Mouse (Mus musculus) thymus, postnatal 25 days (tissue): Measurements from ENCODE around the gene Pign.

Experiments used
- DNase-seq: peaks from one replicate; pipeline ENCODE4 v3.0.0; 2022

The Pign gene

DNA sequence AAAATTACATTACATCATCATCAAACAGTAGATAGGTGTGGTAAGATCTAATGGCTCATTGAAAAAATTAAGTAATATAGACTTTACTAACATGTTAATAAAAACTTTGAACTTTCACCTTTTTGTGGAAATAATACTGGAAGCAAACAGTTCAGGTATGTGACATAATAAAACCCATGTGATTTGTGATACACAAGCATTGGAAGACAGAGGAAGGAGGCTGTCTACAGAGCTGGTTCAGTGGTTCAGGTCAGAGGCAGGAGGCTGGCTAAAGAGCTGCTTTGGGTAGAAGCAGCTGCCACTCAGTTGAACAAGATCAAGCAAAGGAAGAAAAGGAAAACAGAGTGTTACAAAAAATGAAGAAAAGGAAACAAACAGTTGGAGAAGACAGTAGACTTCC is 107.4 kb downstream of the Pign start:
- DNase-seq, result no peak

DNA sequence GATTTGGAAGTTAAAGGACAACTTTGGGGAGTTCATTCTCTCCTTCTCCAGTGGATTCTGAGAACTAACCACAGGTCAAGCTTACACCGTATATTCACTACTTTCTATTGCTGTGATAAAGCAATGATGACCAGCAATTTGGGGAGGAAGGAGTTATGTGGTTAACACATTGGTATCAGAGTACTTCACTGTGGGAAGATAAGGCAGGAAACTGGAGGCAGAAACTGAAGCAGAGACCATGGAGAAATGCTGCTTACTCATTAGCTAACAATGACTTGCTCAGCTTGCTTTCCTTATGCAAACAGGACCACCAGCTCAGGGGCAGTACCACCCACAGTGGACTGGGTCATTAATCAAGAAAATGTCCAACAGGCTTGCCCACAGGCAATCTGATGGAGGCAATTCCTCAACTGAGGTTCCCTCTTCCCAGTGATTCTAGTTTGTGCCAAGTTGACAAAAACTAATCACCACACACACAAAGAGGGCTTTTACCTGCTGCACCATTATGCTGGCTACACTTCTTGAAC is 108.2 kb downstream of the Pign start:
- DNase-seq, result no peak

DNA sequence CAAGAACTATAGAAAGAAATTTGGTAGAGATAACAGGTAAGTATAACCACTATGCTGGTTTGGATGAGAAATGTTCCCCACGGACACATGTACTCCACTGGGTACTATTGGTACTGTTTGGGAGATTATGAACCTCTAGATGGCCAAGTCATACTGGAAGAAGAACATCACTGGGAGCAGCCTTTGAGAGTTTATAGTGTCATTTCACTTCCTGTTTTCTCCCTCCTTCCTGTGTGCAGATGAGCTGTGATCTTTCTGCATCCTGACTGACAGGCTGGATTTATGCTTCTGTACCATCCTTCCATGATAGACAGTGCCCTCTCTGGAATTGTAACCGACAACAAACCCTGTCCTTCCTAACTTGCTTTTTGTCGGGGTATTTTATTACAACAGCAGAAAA is 110.3 kb downstream of the Pign start:
- no peak for DNase-seq

DNA sequence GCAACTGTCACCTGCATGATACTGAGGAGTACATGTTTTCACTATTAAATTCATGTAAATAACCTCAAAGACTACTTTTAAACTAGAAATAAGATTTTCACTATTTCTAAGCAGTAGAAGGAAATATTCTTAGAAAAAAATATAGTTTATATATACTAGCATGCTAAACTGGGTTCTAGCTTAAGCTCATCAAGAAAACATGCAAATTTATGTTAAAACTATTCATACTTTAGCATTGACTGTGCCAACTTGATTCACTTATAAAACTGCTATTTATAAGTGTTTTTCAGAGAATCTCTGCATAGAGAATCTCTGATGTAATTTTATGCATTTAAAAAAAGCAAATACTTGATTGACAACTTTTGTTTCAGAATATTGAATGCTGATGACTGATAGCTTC is 113.3 kb downstream of the Pign start:
- no peak for DNase-seq

DNA sequence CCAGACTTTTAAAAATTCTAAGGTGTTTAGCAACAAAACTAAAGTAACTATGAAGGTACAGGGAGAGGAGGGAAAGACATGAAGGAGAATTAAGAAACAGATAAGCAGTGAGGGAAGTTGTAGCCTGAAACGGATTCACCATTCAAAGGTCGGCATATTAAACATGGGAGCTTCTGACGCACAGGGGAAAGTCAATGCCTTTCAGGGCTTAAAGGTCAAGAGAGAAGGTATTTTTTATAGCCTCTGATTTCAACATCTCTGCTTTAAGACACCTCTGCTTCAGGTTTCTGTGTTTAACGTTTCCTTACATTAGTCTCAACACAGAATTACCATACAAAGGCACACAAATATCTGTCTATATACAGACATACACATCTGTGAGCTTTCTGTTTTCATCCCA is 113.8 kb downstream of the Pign start:
- no peak for DNase-seq

DNA sequence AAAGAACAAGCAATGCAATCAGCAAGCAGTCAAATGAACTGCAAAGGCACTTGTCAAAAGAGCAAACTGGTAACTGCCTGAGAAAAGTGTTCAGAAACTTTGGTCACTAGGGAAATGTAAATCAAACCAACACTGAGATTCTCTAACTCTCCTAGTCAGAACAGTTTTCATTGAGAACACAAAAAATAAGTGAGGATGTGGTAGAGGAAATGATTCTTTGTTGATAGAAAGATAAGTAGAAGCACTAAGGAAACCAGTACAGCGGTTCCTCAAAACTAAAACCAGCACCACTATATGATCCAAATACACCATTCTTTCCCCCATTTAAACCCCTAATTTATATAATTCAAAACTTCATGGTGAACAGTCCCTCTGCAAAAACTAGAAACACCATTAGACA is 120.4 kb downstream of the Pign start:
- no peak for DNase-seq

DNA sequence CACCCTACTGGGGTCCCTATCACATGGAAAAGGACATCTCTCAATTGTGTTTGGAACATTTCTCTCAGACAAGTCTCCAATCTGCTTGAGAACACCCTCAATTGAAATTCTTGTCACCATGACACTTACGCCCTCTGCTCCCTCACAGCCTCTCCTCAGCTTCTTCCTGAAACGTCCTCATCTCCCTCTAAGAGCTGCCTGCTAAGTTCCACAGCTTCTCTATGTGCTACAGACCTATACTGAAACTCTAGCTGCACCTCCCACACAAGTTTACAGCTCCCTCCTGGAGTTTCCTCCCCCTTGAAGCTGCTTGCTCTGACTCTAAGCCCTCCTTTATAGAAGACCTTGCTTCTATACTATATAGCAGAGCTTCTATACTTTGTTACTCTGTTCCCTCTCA is 139.7 kb downstream of the Pign start:
- DNase-seq, result no peak

DNA sequence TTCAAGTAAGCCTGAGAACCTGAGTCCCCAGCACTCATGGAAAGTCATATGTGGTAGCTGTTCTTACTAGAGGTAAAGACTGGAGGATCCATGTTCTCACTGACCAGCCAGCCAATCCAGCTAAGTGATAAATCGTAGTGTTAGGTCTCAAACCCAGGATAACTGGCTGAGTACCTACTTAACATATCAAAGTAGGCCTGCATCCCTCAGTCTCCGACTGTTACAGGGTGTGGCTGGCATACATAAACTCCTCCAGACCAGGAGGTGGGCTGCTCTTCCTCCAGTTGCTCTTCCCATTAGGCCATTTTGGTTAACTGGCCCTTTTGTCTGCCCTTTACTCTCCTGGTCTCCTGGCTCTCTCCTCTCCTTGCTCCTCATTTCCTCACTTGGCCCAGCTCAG is 141.2 kb downstream of the Pign start:
- no peak for DNase-seq

DNA sequence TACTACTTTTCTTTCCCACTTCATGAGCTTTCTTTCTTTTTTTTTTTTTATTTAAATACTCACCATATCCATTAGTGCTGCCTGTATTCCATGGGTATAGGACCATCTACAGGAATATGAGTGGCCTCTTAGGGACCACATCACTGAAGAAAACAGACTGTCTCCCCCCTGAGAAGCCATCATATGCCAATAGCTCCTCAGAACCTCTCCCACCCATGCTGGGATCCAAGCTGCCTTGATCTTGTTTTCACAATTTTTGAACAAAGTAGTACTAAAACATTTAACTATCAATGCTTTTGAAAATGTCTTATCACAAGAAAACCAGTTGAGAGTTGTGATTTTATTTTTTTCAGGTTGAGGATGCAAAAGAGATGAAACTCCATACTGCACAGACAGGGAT is 145.4 kb downstream of the Pign start:
- DNase-seq, result no peak

DNA sequence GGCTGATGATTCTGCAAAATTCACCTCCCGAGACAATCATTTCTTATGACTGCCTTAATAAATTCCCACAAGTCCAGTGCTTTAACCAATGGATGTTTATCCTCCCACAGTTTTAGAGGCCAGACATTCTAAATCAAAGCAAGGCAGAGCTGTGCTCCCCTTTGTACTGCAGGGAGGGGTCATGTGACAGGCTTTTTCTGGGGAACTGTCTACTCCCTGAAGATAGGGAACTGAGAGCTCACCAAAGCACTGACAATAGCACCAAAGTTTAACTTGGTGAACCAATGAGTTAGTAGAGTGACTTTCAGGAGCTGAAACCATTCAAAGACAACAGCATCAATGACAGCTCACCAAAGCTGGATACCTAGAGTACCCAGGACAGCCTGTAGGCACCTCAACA is 156.4 kb downstream of the Pign start:
- DNase-seq, result no peak

DNA sequence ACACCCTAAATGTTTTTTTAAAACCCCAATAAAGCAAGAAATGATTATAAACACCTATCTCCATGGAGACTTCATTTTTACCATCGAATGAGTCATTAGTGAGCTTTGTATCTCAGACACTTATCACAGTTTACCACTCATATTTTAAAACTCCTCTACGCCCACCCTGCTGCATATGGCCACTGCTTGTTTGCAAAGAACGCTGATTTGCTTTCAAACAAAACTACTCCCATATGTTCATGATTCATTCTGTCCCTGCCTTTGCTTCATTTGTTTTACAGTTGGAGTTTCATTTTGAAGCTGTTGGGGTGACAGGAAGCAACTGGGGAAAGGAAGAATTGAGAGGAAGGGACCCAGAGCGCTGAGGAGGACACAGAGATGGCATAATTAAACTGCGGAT is 170.9 kb downstream of the Pign start:
- DNase-seq, result no peak

DNA sequence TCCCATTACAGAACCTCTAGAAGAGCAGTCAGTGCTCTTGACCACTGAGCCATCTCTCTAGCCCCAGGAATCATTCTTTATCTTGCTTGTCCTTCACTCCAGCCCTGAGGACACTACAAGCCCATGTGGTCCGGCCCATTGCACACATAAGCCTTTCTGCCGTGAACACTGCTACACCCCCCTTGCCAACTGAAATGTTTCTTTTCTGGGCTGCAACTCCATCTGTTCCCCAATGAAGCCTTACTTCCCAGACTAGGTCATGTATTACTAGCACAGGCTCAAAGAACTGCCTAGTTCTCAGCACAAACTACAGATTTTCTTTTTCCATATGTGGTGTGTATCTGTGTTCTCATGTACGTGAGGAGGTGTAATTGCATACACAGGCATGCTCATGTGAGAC is 174.0 kb downstream of the Pign start:
- DNase-seq, result no peak

DNA sequence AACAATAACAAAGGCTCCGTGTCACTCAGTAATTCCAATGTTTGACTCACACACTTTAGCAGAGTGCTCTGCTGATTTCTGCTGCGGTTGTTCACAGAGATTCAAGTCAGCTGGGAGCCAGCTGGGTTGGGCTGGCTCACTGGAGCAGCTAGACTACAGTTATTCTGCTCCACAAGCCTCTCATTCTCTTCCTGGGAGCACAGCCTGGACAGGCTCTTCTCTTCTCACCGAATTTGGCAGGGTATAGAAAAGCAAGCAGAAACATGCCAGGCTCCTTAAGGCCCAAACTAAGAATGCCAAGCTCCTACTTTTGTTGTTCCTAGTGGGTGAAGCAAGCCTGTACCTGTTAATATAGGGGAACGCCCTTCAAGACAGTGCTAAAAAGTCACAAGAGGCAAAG is 176.4 kb downstream of the Pign start:
- DNase-seq, result no peak
